Mouse (Mus musculus) lung, postnatal 14 days (tissue): ENCODE results near the gene Gm17361.
"Not testable (repeated sequence)": the region's sequence is repeated elsewhere in the genome, so short reads cannot be mapped to it uniquely, and the experiment has no call there.

ENCODE experiments used
- DNase-seq: peaks from one replicate; pipeline ENCODE4 v3.0.0; 2021

Gene Gm17361

DNA sequence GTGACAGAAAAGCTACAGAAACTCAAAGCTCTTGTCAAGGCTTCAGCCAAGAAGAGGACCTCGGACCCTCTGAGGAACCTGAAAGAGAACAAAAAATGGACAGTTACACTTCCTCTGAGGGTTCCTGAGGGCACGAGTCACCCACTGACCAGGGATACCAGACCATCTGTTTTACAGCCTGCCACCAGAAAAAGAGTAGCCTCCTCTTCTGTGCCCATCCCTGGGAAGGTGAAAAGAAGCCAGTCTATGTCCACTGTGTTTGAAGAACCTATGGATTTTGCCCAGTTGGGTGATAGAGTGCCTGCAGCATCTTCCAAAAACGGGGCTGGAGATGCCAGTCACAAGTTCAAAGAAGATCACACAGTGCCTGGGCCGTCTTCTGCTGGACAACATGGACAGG is at the start of gene Gm17361:
Gm17361 (plus strand) TSS at position 301 of the 400 bp plus-strand sequence.
- DNase-seq: not testable (repeated sequence)
